Mouse (Mus musculus): ENCODE measurements at regions not wholly inside any gene's neighbourhood (a gene's known extent, or its start where the extent isn't known, plus 50 kb on each side); places are given as distances from the start of the nearest gene placed in this dataset. TPM values are rescaled to one million over a fixed set of nuclear protein-coding genes. Genes with fewer than 3 reads are reported as not detected.

MicroRNAs in the stretch of these regions (microRNA counts, 519-probe panel; counts per million panel counts)
- microRNA mmu-miR-184: not detected

Small RNA genes lying in the stretch of these regions (microRNA-seq; reads per million reads assigned to microRNA genes)
- 4.9 reads per million, percentile 16 among the genes with 10 or more reads in this experiment for gene Mir184
